Mouse (Mus musculus) hindbrain, postnatal 0 days (tissue): ENCODE measurements around the gene Glce. TPM values are rescaled to one million over a fixed set of nuclear protein-coding genes. Genes with fewer than 3 reads are reported as not detected.

Source experiments
- ATAC-seq: fragments of 200-750 bp; cut with Nextera tagmentation; 2 replicates; pipeline ENCODE4 v1.8.0; 2017; ENCODE audit warnings: mild to moderate bottlenecking, moderate TSS enrichment, moderate library complexity
- DNase-seq: peaks from one replicate; pipeline ENCODE4 v3.0.0-alpha.2; 2015; ENCODE audit warnings: low spot score
- H3K27ac ChIP-seq: fragments of 300-500 bp; sonication (generic); 2 replicates; pipeline ENCODE4 v1.5.1; 2014; ENCODE audit warnings: mild to moderate bottlenecking
- H3K27me3 ChIP-seq: fragments of 300-500 bp; sonication (generic); 2 replicates; pipeline ENCODE4 v1.6.1; 2014; ENCODE audit warnings: low read length, mixed read lengths; ENCODE audit not compliant: insufficient read depth
- H3K36me3 ChIP-seq: fragments of 300-500 bp; sonication (generic); 2 replicates; pipeline ENCODE4 v1.6.1; 2014; ENCODE audit warnings: low read length, mixed read lengths; ENCODE audit not compliant: insufficient read depth
- H3K4me1 ChIP-seq: fragments of 300-500 bp; sonication (generic); 2 replicates; pipeline ENCODE4 v1.6.1; 2014; ENCODE audit warnings: antibody characterized with exemption, low read length, mixed read lengths; ENCODE audit not compliant: insufficient read depth
- H3K4me2 ChIP-seq: fragments of 300-500 bp; sonication (generic); 2 replicates; pipeline ENCODE4 v1.6.1; 2014; ENCODE audit warnings: low read depth, mild to moderate bottlenecking, low read length, moderate library complexity, mixed read lengths
- H3K4me3 ChIP-seq: fragments of 300-500 bp; sonication (generic); 2 replicates; pipeline ENCODE4 v1.5.1; 2014; ENCODE audit warnings: low read length
- H3K9ac ChIP-seq: fragments of 300-500 bp; sonication (generic); replicated peaks from 2 replicates; pipeline ENCODE4 v1.6.1; 2014; ENCODE audit warnings: mild to moderate bottlenecking, low read length, moderate library complexity, mixed read lengths
- H3K9me3 ChIP-seq: fragments of 300-500 bp; sonication (generic); 2 replicates; pipeline ENCODE4 v1.6.1; 2016; ENCODE audit warnings: low read length, mixed read lengths
- CTCF ChIP-seq: IDR thresholded peaks from 2 replicates; pipeline ENCODE4 v1.5.1; 2016; ENCODE audit warnings: antibody characterized with exemption, control low read depth, low read depth
- WGBS: fragments of 180-500 bp; shearing (Covaris S2); extraction: QIAGEN DNeasy Blood & Tissue Kit; methylation state at CpG from one replicate; pipeline ENCODE4 v1.1.7; 2014; 5-methylcytosine and 5-hydroxymethylcytosine counted together
- polyA plus RNA-seq: library from polyadenylated mRNA; unstranded; fragments of >200 nt; fragmentation: Nextera tagmentation; extraction: Ambion mirVana; gene quantifications from 2 replicates; pipeline ENCODE4 v1.2.1, GENCODE M21; 2015
- total RNA-seq: library from RNA; depleted of rRNA; stranded (reverse); fragments of >200 nt; gene quantifications from 2 replicates; pipeline ENCODE4 v1.2.3, GENCODE M21; 2014; rRNA removed

Glce gene
- total RNA-seq (42.1 and 44.5 TPM in 2 replicates), polyA plus RNA-seq (21.0 and 25.1 TPM in 2 replicates)

DNA sequence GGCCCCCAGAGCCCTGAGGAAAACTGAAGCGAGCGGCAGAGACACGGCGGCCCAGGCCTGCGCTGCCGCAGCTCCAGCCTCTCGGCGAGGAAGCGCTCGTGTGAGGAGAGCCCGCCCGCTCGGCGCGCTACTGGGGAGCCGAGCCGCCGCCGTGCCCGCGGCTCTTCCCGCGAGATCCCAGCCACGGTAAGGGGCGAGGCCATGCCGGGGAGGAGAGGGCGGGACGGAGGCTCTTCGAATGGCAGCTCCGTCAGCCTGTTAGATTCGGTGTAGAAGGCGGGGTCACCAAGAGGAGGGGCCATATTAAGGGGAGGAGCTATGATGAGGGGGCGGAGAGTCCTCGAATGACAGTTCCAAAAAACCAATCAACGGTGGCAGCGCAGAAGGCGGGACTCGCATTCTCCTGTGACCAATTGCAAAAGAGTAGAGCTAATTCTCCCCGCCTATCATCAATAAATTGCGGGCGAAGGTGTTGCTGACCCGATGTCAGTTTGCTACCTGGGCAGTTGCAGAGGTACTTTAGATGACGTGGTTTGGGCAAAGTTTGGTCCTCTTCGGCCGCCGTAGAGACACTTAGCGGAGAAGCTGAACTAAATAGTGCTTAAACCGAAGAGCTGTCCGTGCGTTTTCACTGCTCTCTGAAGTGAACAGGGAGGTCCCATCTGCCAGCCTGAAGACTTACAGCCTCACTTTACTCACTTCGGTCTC lies at the start of gene Glce:
Gene Glce, minus strand, starts transcription at position 148 of the 708 bp plus-strand sequence.
- Histone ChIP-seq H3K4me1 (peaks cover 9% of the 10 kb centered on the region; the same call in 1 of the 2 replicates), H3K4me2 (peak within 1 kb of the TSS; percentile 67), H3K27ac (peak within 1 kb of the TSS; percentile 94), H3K27me3 (no peaks in the 10 kb centered on the region), H3K9ac (peak within 1 kb of the TSS; percentile 83), H3K9me3 (no peaks in the 10 kb centered on the region), H3K4me3 (peak within 1 kb of the TSS; percentile 81), H3K36me3 (no peaks in the 10 kb centered on the region)
- ATAC-seq: peak; percentile 99
- under 1% methylated on average over 51 of the region's 51 CpGs for WGBS
- peak; percentile 98 for DNase-seq
- TF ChIP-seq CTCF: no peak

DNA sequence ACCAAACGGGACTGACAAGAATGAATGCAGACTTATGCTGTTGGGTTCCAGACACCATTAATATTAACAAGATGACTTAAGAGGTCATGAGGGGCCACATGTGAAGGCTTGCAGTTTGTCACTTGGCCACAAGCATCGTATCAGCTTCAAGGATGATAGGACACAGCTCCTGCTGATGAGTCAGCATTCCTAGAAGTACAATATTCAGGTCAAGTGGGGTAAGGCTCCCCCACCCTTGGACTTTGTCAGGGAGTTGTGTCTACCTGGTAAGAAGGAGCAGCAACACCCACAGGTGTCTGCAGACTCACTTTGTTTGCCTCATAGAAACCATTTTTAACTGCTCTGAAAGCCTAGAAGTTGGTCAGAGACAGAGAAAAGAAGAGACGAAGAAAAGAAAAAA lies 49.8 kb upstream of the Glce start:
- H3K9me3 ChIP-seq: no peaks in the 10 kb centered on the region
- no peak overlapping the region for H3K4me2 ChIP-seq
- H3K4me1 ChIP-seq: 0 out of 2 replicates have a peak, but pooled peaks cover 4% of the 10 kb centered on the region
- ATAC-seq: no peak
- no peaks in the 10 kb centered on the region for H3K36me3 ChIP-seq
- H3K9ac ChIP-seq: no peak overlapping the region
- WGBS: 83% methylated on average over 3 of the region's 3 CpGs
- no peak overlapping the region for H3K27ac ChIP-seq
- DNase-seq: no peak
- no peak overlapping the region for H3K4me3 ChIP-seq
- no peak for TF ChIP-seq CTCF
- no peaks in the 10 kb centered on the region for H3K27me3 ChIP-seq

DNA sequence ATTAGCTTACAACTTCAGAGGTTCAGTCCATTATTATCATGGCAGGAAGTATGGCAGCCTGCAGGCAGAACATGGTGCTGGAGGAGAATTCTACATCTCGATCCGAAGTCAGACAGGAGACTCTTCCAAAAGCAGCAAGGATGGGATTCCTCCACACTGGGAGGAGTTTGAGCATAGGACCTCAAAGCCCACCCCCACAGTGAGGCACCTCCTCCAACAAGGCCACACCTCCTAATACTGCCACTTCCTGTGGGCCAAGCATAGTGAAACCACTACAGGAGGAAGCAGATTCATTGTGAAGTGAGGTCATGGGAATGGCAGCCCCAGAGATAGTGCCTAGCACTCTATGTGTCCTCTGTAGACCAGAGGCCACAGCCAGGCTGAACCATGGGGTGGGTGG lies 48.5 kb upstream of the Glce start:
- TF ChIP-seq CTCF: no peak
- Histone ChIP-seq H3K9ac (no peak overlapping the region), H3K27ac (no peak overlapping the region), H3K4me1 (0 out of 2 replicates have a peak, but pooled peaks cover 4% of the 10 kb centered on the region), H3K27me3 (no peaks in the 10 kb centered on the region), H3K9me3 (no peaks in the 10 kb centered on the region), H3K4me2 (no peak overlapping the region), H3K4me3 (no peak overlapping the region), H3K36me3 (no peaks in the 10 kb centered on the region)
- no peak for DNase-seq
- ATAC-seq: no peak
- WGBS: 97% methylated on average over 2 of the region's 2 CpGs

DNA sequence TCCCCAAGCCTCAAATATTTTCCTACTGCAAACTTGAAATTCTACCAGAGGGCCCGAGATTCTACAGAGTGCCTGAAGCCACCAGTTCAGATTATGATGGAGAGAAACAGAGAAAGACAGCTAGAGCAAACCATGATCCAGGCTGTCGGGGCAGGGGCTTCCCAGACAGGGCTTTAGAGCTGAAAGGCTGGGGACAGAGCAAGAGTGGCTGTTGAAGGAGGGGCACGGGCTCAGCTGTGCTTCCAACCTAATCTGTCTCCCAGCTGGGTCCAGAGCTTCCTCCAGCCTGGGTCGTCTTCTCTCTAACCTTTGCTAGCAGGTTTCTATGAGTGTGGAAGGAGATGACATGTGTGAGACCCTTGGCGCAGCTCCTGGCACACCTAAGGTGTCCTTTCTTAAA lies 44.2 kb upstream of the Glce start:
- H3K27ac ChIP-seq: peak overlapping the region; percentile 54; the same call in 1 of the 2 replicates
- DNase-seq (no peak), ATAC-seq (no peak)
- H3K9me3 ChIP-seq: no peaks in the 10 kb centered on the region
- H3K4me2 ChIP-seq: no peak overlapping the region
- H3K4me1 ChIP-seq: peaks cover 4% of the 10 kb centered on the region; the same call in 1 of the 2 replicates
- WGBS: 41% methylated on average over 5 of the region's 5 CpGs
- no peaks in the 10 kb centered on the region for H3K36me3 ChIP-seq
- no peak overlapping the region for H3K4me3 ChIP-seq
- TF ChIP-seq CTCF: no peak
- no peak overlapping the region for H3K9ac ChIP-seq
- no peaks in the 10 kb centered on the region for H3K27me3 ChIP-seq

DNA sequence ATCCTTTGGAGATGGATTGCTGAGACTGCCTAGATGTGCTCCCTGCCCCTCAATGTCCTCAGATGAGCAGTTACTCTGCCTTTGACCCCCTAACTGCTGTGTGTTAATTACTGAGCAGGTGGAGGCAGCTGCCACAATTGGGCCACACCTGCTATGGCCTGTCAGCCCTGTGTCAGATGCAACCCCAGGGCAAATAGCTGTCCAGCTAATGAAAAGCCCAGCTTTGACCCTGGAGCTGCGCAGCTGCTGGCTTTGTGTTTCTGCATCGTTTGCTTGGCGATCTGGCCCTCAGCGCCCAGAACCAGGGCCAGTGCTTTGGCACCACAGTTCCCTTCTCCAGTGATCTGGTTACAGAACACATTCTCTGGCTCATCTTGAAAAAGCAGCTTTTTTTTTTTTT lies 43.7 kb upstream of the Glce start:
- WGBS: 24% methylated on average over 4 of the region's 4 CpGs
- Histone ChIP-seq H3K4me1 (peaks cover 4% of the 10 kb centered on the region; the same call in 1 of the 2 replicates), H3K4me3 (no peak overlapping the region), H3K4me2 (no peak overlapping the region), H3K9me3 (no peaks in the 10 kb centered on the region), H3K9ac (no peak overlapping the region), H3K27me3 (no peaks in the 10 kb centered on the region), H3K27ac (peak overlapping the region; percentile 54; the same call in 1 of the 2 replicates), H3K36me3 (no peaks in the 10 kb centered on the region)
- ATAC-seq (0 out of 2 replicates have a peak, but pooled peaks have one; percentile 53), DNase-seq (peak; percentile 60)
- TF ChIP-seq CTCF: no peak

DNA sequence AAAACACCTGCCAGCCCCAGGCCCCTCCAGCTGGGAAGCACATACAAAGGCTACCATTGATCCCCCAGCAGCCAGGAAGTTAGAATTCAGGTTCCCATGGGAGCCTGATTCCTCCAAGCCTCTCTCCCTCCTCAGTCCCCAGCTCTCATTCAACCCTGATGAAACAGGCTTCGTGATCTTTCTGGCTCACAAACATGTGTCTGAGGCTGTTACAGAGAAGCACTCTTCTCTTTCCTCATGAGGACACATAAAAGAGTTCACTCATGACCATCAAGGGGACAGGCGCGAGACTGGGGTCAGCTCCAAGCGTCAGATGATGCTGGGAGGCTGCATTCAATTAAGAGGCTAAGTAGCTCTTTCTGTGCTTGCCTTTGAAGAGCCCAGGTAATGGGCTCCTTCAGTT lies 40.4 kb upstream of the Glce start:
- Histone ChIP-seq H3K4me1 (peaks cover 8% of the 10 kb centered on the region; the same call in 1 of the 2 replicates), H3K9me3 (no peaks in the 10 kb centered on the region), H3K36me3 (no peaks in the 10 kb centered on the region), H3K27ac (no peak overlapping the region), H3K27me3 (no peaks in the 10 kb centered on the region), H3K9ac (no peak overlapping the region), H3K4me3 (no peak overlapping the region), H3K4me2 (no peak overlapping the region)
- peak; percentile 66; the same call in 1 of the 2 replicates for ATAC-seq
- TF ChIP-seq CTCF: no peak
- 50% methylated on average over 4 of the region's 4 CpGs for WGBS
- DNase-seq: peak; percentile 50

DNA sequence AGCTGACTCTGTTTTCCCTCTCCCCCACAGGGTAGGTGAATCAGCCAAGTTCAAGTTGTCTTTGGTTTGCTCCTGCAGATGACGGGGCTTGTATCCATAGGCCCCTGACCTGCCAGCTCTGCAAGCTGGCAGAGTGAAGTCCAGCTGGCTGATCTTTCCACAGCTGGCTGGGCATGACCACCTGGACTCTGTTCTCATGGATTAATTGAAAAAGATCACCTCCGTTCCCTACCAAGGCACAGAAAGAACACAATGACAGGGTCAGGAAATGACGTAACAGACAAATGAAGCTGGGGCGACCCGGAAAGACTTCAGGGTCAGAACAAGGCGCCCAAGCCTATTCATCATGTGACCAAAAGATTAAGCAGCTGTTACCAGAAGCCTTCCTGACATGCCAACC lies 38.3 kb upstream of the Glce start:
- Histone ChIP-seq H3K27ac (no peak overlapping the region), H3K27me3 (no peaks in the 10 kb centered on the region), H3K4me2 (no peak overlapping the region), H3K9ac (no peak overlapping the region), H3K9me3 (no peaks in the 10 kb centered on the region), H3K4me3 (no peak overlapping the region), H3K36me3 (no peaks in the 10 kb centered on the region), H3K4me1 (peaks cover 5% of the 10 kb centered on the region; the same call in 1 of the 2 replicates)
- no peak for TF ChIP-seq CTCF
- WGBS: 69% methylated on average over 6 of the region's 6 CpGs
- ATAC-seq (no peak), DNase-seq (no peak)
